Mouse (Mus musculus) gastrocnemius, adult 2 months (tissue): ENCODE data around the gene Vwa8. TPM values are rescaled to one million over a fixed set of nuclear protein-coding genes. Genes with fewer than 3 reads are reported as not detected.

Experiments
- DNase-seq: peaks from one replicate; pipeline ENCODE4 v3.0.0; 2022
- H3K27ac ChIP-seq: fragments of 200-600 bp; 2 replicates; pipeline ENCODE4 v1.8.1; 2022; ENCODE audit warnings: mild to moderate bottlenecking
- H3K4me3 ChIP-seq: fragments of 200-600 bp; 2 replicates; pipeline ENCODE4 v1.8.1; 2022; ENCODE audit warnings: mild to moderate bottlenecking, moderate library complexity
- CTCF ChIP-seq: fragments of 200-600 bp; IDR thresholded peaks from 2 replicates; pipeline ENCODE4 v1.8.1; 2022; ENCODE audit warnings: antibody characterized with exemption, mild to moderate bottlenecking, moderate library complexity
- intact Hi-C: fragments of 180-260 bp; cut with DNase I; formaldehyde crosslinking; loops from one replicate; pipeline ENCODE4 v1.15.1; 2025
- long read RNA-seq, 2 experiments: library from polyadenylated mRNA; stranded (forward); transcript quantifications; one replicate each; pipeline ENCODE4 v2.0.0; 2021
- total RNA-seq, 2 experiments: library from RNA; stranded (reverse); gene quantifications; 2 replicates each; pipeline ENCODE4 v1.2.3; 2021

Gene Vwa8
- total RNA-seq, result 10 to 100 TPM; 64.5 to 83.1 TPM
- long read RNA-seq, experiment 1, full-length matches to known transcripts, result 26 of 46 reads
- long read RNA-seq, experiment 1, partial matches to known transcripts, result 16 of 46 reads
- long read RNA-seq, experiment 1, other reads (novel, unspliced or antisense), result 4 of 46 reads
- long read RNA-seq, experiment 2, full-length matches to known transcripts, result 33 of 53 reads
- long read RNA-seq, experiment 2, partial matches to known transcripts, result 15 of 53 reads
- long read RNA-seq, experiment 2, other reads (novel, unspliced or antisense), result 5 of 53 reads

DNA sequence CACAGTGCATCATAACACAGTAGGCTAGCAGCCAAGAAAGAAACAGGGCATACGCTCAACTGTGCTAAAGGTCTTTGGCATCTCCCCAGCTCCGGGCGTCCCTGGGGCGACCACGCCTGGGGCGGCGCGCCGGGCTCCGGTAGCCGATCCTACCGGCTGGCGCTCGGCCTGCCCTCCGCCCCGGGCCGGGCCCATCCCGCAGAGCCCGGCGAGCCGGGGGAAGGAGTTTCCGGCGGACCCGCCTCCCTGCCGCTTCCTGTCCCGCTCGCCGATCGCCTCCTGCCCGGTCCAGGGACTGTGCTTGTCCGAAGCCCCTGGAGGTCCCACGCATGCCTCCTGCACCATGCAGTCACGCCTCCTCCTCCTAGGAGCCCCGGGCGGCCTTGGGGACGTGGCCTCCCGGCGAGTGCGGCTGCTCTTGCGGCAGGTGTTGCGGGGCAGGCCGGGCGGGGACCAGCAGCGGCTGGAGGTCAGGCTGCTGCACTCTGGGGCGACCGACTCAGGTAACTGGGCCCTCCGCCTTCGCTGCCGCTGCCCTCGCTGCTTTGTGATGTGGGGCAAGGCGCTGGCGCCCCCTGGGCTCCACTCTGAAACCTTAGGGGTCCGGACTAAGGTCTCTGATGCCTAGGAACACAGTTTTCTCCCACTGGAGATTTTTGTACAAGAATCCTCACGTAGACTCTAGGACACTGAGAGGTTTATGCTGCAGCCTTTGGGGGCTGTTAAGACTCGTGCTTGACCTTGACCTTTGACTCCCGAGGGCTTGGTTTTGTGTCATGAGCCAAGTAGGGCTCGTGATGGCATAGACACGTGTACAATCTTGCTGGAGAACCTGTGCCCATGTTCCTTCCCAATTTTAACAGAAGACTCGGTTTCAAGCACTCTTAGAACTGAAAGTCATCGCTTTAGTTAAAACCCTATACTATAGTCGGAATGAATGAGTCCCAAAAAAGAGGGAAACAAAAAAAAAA lies at the start of gene Vwa8:
TSS of gene Vwa8 (plus strand) at position 112 of the 971 bp plus-strand sequence.
- peak within 1 kb of the TSS; percentile 95 for H3K4me3 ChIP-seq
- intact Hi-C loops, result loop anchor here (5.0 kb wide), 2 partner anchors 117 to 182 kb away; partner anchors contain the start of gene Dgkh
- peak; percentile 48; the same call in 1 of the 2 replicates for TF ChIP-seq CTCF
- peak within 1 kb of the TSS; percentile 94 for H3K27ac ChIP-seq
- DNase-seq, result peak; percentile 94

DNA sequence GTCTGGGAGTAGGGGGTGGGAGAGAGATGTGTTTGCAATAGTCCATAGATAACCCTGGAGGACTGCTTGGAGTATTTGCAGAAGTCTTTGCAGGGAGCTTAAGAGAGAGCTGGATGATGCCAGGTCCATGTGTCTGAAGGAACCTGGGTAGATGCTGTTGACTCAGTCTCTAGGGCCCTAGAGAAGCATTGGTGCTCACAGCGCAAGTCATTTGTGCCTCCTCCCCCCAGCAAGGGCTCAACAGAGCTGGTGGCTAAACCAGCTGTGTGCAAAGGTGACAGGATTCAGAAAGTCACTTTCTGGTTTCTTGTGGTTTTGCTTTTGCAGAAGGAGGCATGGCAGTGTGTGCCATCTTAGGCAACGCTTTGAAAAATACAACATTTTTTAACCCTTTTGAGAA lies 46.5 kb upstream of the Vwa8 start:
- intact Hi-C loops, result no loop called here
- DNase-seq, result no peak
- TF ChIP-seq CTCF, result no peak
- no peak overlapping the region for H3K27ac ChIP-seq
- no peak overlapping the region for H3K4me3 ChIP-seq

DNA sequence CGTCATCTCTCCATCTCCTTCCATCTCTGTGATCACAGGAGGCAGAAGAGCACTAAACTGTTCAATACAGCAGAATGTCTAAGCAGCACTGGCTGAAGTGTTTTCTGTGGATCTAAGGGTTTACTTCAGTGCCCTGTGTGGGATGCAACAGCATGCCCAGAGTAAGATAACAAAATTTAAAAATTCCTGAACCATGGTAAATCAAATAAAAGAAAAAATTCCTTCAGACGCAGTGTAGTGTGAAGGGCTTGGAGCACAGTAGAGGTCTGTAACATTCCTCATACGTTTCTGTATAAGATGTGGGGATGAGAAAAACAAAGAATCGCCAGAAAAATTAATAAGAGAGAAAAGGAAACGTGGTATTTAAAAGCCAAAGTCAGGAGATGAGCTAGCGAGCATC lies 44.9 kb upstream of the Vwa8 start:
- Histone ChIP-seq H3K4me3 (no peak overlapping the region), H3K27ac (no peak overlapping the region)
- TF ChIP-seq CTCF, result no peak
- no peak for DNase-seq
- intact Hi-C loops, result no loop called here

DNA sequence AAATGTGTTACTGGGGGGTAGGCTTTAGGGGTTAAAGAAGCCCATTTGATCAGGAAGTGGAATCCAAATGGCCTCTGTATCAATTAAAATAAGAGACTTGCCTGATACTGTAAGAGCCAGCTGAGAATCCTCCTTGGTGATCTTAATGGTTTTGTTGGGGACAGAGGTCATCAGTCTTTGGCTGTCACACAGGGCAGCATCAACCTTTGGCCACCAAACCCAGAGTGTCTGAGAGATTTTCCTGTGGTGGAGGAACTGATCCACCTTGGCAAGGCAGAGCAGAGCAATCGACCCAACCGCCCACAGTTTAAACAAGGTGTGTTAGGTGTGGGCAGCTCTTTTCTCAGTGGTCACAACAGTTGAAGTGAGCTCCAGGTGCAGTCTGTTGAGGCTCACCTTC lies 36.0 kb upstream of the Vwa8 start:
- H3K27ac ChIP-seq, result no peak overlapping the region
- intact Hi-C loops, result no loop called here
- no peak overlapping the region for H3K4me3 ChIP-seq
- TF ChIP-seq CTCF, result no peak
- DNase-seq, result no peak

DNA sequence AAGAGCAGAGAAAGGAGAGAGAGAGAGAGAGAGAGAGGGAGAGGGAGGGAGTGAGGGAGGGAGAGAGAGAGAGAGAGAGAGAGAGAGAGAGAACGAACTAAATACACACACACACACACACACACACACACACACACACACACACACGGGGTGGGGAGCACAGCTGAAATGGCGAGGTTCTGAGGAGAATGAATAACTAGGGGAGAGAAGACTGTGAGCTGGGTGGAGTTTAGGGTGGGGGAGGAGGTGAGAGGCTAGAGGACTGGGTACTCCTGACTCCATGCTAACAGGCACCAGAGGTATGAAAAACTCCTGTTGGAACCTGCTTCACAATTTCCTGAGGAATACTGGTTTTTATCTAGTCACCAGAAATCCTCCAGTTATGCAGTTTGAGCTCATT lies 32.4 kb upstream of the Vwa8 start:
- no peak for DNase-seq
- TF ChIP-seq CTCF, result no peak
- intact Hi-C loops, result no loop called here
- Histone ChIP-seq H3K4me3 (no peak overlapping the region), H3K27ac (no peak overlapping the region)

DNA sequence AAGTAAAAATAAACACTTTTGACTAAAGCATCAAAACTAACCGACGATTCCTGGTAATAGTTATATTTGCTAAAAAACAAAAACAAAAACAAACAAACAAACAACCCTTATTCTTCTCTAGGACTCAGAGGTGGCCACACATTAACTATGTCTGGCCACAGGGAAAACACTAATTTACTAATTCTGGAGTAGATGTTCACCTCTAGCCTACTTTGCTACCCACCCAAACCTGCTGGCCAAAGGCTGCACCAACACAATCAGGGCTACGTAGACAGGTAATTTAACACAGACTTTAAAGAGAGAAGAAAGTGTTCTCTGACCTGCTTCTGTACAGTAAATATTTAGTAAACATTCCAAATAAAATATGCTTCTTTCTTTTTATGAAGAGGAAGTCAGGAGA lies 31.2 kb upstream of the Vwa8 start:
- H3K4me3 ChIP-seq, result no peak overlapping the region
- intact Hi-C loops, result no loop called here
- no peak for DNase-seq
- H3K27ac ChIP-seq, result no peak overlapping the region
- no peak for TF ChIP-seq CTCF

DNA sequence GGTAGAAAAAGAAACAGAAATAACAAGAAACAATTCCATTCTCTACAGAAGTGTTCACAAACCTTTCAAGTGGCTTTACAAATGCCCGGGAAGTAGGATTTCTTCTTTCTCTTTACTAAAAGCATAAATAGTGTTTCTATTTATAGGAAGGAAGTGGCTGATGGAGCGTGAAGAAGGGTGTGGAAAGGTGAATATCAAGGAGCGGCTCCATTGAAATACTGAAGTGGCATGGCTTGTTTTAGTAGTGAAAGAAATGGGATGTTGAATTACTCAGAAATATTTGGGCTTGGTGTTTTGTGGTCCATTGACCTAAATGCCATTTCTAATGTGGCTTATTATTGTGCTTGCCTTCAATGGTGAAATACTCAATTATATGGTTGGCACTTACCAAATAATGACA lies 30.4 kb upstream of the Vwa8 start:
- no peak for TF ChIP-seq CTCF
- Histone ChIP-seq H3K27ac (no peak overlapping the region), H3K4me3 (no peak overlapping the region)
- DNase-seq, result no peak
- intact Hi-C loops, result no loop called here

DNA sequence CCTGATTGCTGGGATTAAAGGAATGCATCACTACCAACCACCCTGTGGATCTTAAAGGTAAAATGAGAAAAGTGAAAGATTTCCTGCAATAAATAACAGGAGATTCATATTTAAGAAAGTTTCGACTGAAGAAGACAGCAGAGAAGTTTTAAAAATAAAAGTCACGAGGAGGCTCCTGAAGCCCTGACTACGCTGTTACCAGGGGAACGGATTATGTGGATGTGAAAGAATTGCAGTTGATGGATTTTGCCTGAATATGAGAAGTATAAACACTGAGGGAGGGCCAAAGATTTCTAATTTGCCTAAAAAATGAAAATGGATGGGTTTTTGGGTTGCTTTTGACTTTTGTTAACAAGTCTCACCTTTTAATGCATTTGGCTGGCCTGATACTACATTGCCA lies 24.8 kb upstream of the Vwa8 start:
- intact Hi-C loops, result no loop called here
- no peak for TF ChIP-seq CTCF
- Histone ChIP-seq H3K4me3 (no peak overlapping the region), H3K27ac (no peak overlapping the region)
- no peak for DNase-seq

DNA sequence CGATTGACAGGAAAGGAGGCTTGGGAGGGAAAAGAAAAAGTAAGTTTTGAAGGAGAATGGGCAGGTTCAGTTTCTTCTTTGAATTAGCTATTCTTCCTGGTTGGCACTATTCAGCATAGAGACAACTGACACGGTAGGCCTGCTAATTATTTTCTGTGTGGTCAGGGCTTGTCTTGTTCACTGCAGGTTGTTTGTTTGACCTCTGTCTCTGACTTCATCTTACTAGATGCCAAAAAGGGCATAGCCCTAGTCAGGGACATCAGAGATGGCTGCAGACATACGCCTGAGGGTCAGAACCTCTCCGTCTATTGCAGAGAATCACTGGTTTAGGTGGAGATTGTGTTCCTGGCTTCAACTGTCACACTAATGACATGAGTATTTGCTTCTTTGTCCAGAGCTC lies 24.3 kb upstream of the Vwa8 start:
- no peak overlapping the region for H3K4me3 ChIP-seq
- intact Hi-C loops, result no loop called here
- no peak overlapping the region for H3K27ac ChIP-seq
- DNase-seq, result no peak
- TF ChIP-seq CTCF, result no peak

DNA sequence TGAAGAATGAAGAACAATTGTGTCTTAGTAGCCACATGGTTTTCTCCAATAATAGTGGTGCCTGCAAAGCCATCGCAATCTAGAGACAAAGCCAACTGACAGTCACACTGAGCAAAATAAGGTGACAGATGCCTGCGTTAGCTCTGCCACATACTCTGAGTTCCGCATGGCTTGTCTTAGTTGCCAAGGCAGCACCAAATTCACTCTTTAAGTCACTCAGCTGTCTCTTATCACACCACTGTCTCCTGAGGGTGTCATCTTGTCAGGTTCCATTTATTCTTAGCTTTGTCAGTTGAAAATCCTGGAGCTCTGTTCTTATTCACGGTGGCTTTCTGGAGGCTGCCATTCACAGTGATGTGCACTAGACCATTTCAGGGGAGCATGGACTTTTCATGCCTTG lies 17.7 kb upstream of the Vwa8 start:
- DNase-seq, result no peak
- Histone ChIP-seq H3K27ac (no peak overlapping the region), H3K4me3 (no peak overlapping the region)
- TF ChIP-seq CTCF, result no peak
- intact Hi-C loops, result no loop called here

DNA sequence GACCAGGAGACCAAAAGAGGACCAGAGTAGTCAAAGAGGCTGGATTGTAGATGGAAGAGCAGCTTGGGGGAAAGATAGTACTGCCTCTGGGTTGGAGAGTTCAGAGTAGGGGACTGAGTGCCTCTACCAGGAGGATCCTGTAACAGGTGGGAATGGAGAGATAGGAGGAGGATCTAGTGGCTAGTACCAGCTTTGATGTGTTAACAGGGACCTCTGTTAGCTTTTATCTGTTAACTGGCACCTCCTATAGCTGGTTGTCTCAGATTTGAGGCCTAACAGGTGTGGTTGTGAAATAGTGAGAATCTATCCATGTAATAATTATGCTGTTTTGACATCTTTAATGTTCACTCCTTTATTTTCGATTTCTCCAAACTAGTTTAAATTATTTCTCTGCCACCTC lies 904 bp upstream of the Vwa8 start:
- no peak overlapping the region for H3K4me3 ChIP-seq
- H3K27ac ChIP-seq, result peak overlapping the region; percentile 94
- intact Hi-C loops, result loop anchor here (5.0 kb wide), 2 partner anchors 116 to 181 kb away; partner anchors contain the start of gene Dgkh
- DNase-seq, result no peak
- TF ChIP-seq CTCF, result no peak

DNA sequence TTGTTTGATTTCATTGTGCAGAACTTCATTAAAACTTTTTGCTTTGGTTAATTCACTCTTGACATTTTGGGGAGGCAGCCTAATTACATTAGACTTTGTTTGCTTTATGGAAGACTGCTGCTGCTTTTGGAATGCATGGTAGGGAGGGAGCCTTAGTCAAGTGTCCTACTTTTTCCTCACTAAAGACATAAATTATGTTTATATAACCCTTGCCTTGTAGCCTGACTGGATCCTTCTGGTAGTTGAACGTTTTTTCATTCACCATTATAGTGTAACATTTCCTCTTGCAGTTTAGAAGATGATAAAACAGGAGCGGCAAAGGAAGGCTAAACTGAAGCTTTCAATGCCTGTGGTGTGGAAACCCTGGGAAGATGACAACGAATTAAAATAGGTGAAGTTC lies 375 bp upstream of the Vwa8 start:
- intact Hi-C loops, result loop anchor here (5.0 kb wide), 2 partner anchors 116 to 181 kb away; partner anchors contain the start of gene Dgkh
- Histone ChIP-seq H3K4me3 (peak overlapping the region; percentile 95), H3K27ac (peak overlapping the region; percentile 94)
- no peak for DNase-seq
- no peak for TF ChIP-seq CTCF

DNA sequence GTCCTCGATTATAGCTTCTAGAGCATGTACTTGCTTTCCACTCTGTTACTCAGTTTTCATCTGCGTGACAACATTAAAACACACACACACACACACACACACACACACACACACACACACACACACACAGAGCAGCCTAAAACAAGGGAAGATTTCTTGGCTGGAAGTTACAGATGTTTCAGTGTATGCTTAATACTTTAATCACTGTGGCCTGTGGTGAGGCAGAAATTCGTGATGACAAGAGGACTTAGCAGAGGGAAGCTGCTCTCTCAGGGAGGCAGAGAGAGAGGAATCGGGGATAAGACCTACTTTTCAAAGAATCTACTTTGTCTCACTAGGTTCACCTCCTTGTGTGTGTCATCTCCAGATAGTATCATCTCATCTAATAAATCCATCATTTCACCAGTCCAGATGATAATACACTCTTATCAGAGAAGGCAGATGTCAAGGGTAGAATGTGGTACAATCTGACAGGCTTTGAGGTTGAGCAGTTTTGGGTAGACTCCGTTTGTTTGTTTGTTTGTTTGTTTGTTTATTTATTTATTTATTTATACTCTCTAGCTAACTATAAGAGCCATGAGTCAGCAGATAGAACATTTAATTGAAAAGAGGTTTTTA lies 1.2 kb downstream of the Vwa8 start:
- H3K4me3 ChIP-seq, result peak overlapping the region; percentile 95
- no peak for DNase-seq
- no peak for TF ChIP-seq CTCF
- intact Hi-C loops, result loop anchor here (5.0 kb wide), 3 partner anchors 47 to 183 kb away; partner anchors contain the start of gene Dgkh
- peak overlapping the region; percentile 94 for H3K27ac ChIP-seq
